Mouse (Mus musculus): ENCODE results near the gene Prr5l. TPM values are rescaled to one million over a fixed set of nuclear protein-coding genes. Genes with fewer than 3 reads are reported as not detected.

Gene Prr5l
- polyA plus RNA-seq, 1 experiment: 0.06 TPM

DNA sequence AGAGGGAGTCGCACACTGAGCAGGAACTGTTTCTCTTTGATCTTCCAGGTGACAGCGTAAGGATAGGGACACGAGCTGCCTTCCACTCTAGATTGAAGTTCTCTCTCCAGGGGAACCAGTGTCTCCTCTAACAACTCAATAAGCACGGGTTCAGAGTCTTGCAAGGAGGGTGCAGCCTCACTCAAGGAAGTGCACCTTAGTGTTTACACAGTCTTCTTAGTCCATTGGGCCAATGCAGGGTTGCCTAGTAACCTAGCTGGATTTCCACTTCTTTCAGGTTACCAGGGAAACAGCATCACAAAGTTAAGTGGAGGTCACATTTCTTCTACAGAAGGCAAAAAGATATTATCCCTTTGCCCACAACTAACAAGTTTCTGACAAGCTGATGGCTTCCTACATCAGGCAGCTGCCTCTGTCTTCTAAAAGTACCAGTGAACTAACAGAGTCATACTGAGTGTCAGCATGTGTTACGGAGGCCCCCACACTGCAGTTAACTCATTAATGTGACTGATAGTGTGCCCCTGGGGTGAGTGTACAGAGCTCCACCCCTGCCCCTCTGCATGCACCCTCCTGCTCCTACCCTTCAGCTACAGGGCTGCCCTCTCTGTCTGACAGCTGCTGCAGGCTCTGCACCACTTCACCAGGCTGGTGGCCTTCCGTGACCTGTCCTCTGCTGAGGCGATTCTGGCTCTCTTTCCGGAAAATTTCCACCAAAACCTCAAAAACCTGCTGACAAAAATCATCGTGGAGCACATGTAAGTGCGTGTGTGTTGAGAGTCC, 13.8 kb upstream of the Prr5l start:
- Histone ChIP-seq H3K36me3 (ENCODE audit: control insufficient read depth, insufficient read depth) (peaks cover 19% of the 10 kb centered on the region), H3K27me3 (ENCODE audit: control insufficient read depth, insufficient read depth, insufficient read length) (no peaks in the 10 kb centered on the region), H3K4me2 (ENCODE audit: low read depth) (no peak overlapping the region), H3K4me3 (no peak overlapping the region), H3ac (ENCODE audit: control insufficient read depth, insufficient read length) (no peak overlapping the region), H3K79me2 (ENCODE audit: control insufficient read depth, insufficient read depth) (no peaks in the 10 kb centered on the region)
- TF ChIP-seq POLR2A (IDR thresholded peaks at IDR 0.05; ENCODE audit: insufficient read length, low read depth) (no peak), TCF12 (IDR thresholded peaks at IDR 0.05; ENCODE audit: insufficient read depth, poor library complexity, severe bottlenecking) (no peak), POLR2AphosphoS2 (IDR thresholded peaks at IDR 0.05; ENCODE audit: insufficient read length, low read depth) (no peak)

DNA sequence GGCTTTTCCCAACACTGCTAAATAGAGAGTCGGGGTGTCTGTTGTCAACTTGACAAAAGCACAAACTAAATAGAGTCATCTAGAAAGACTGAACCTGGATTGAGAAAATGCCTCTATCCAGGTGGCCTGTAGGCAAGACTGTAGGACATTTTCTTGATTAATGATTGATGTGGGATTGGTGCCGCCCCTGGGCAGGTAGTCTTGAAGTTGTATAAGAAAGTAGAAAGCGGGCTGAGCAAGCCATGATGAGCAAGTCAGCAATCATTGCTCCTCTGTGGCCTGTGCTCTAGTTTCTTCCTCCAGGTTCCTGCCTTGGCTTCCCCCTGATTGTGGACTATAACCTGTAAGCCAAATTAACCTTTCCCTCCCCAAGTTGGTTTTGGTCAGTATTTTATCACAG, 11.3 kb upstream of the Prr5l start:
- no peak for TF ChIP-seq MYOG (IDR thresholded peaks at IDR 0.05; ENCODE audit: control insufficient read depth in 1 of 3, insufficient read depth in 1 of 3, insufficient read length in 2 of 3, low read depth in 2 of 3)
- no peak for TF ChIP-seq POLR2A (IDR thresholded peaks at IDR 0.05; ENCODE audit: insufficient read length, low read depth)
- TF ChIP-seq REST (IDR thresholded peaks at IDR 0.05; ENCODE audit: insufficient read depth, insufficient read length): no peak
- no peak for TF ChIP-seq MAX (IDR thresholded peaks at IDR 0.05; ENCODE audit: low read depth)
- no peak for TF ChIP-seq POLR2AphosphoS2 (IDR thresholded peaks at IDR 0.05; ENCODE audit: insufficient read length, low read depth)
- no peak for TF ChIP-seq E2F4 (IDR thresholded peaks at IDR 0.05; ENCODE audit: insufficient read depth)
- TF ChIP-seq TCF12 (IDR thresholded peaks at IDR 0.05; ENCODE audit: insufficient read depth, poor library complexity, severe bottlenecking): no peak
- TF ChIP-seq USF1 (IDR thresholded peaks at IDR 0.05; ENCODE audit: low read depth): no peak
- TF ChIP-seq CEBPB (IDR thresholded peaks at IDR 0.05; ENCODE audit: insufficient read depth, poor library complexity, severe bottlenecking): no peak
- TF ChIP-seq TCF3 (IDR thresholded peaks at IDR 0.05; ENCODE audit: insufficient read length, low read depth): no peak
- TF ChIP-seq MYOD1 (IDR thresholded peaks at IDR 0.05; ENCODE audit: control insufficient read depth in 1 of 3, insufficient read length in 2 of 3, low read depth in 2 of 3): no peak
- no peak for TF ChIP-seq SRF (IDR thresholded peaks at IDR 0.05; ENCODE audit: control insufficient read depth, insufficient read length, low read depth)
- Histone ChIP-seq H3K27me3 (ENCODE audit: control insufficient read depth, insufficient read depth, insufficient read length) (no peaks in the 10 kb centered on the region), H3K4me2 (ENCODE audit: low read depth) (no peak overlapping the region)

DNA sequence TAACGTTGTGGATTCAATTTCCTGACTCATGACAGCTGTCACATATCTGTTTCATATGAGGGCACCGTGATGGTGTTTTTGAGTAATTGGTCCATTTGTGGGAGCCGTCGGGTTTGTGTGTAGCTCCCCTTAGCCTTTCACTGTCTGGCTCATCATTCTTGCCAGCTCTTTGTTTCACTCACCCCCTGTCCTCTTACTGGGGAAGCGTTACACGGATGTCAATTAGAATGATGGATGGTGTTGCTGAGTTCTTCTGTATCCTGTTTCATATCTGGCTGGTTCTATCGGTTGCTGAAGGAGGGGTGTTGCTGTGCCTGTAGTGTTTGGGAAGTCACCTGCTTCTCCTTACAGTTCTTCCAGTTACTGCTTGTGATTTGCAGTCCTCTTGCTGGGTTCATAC, 8.3 kb upstream of the Prr5l start:
- H3K27me3 ChIP-seq (ENCODE audit: control insufficient read depth, insufficient read depth, insufficient read length): no peaks in the 10 kb centered on the region
- H3ac ChIP-seq (ENCODE audit: control insufficient read depth, insufficient read length): no peak overlapping the region
- H3K4me2 ChIP-seq (ENCODE audit: low read depth): no peak overlapping the region
- TF ChIP-seq CEBPB (IDR thresholded peaks at IDR 0.05; ENCODE audit: insufficient read depth, poor library complexity, severe bottlenecking): no peak
- H3K4me3 ChIP-seq: no peak overlapping the region
- peaks cover 10% of the 10 kb centered on the region for H3K79me2 ChIP-seq (ENCODE audit: control insufficient read depth, insufficient read depth)
- peaks cover 8% of the 10 kb centered on the region for H3K36me3 ChIP-seq (ENCODE audit: control insufficient read depth, insufficient read depth)

More for the DNA sequence above, 11.3 kb upstream of the Prr5l start:
- Histone ChIP-seq H3K36me3 (ENCODE audit: control insufficient read depth, insufficient read depth) (peaks cover 19% of the 10 kb centered on the region), H3K4me3 (no peak overlapping the region), H3K79me2 (ENCODE audit: control insufficient read depth, insufficient read depth) (no peaks in the 10 kb centered on the region), H3ac (ENCODE audit: control insufficient read depth, insufficient read length) (no peak overlapping the region)

DNA sequence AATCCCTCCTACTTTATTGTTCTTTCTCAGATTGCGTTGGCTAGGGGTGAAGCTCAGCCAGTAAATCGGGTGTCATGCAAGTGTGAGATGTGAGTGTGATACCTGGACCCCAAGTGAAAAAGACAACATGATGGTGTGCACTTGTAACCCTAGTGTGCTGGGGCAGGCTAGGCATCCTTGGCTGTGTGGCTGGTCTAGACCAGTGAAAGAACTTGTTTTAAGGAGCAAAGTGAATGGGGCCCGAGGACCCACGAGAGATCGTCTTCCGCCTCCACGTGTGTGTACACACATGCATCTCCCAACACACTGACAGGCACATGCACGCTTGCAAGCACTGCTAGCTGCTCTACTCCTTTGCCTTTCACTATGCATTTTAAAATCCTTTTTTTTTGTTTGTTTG, 6.1 kb upstream of the Prr5l start:
- Histone ChIP-seq H3K4me2 (ENCODE audit: low read depth) (no peak overlapping the region), H3K36me3 (ENCODE audit: control insufficient read depth, insufficient read depth) (no peaks in the 10 kb centered on the region), H3K79me2 (ENCODE audit: control insufficient read depth, insufficient read depth) (peaks cover 10% of the 10 kb centered on the region), H3ac (ENCODE audit: control insufficient read depth, insufficient read length) (no peak overlapping the region), H3K27me3 (ENCODE audit: control insufficient read depth, insufficient read depth, insufficient read length) (no peaks in the 10 kb centered on the region), H3K4me3 (no peak overlapping the region)
- TF ChIP-seq SRF (IDR thresholded peaks at IDR 0.05; ENCODE audit: control insufficient read depth, insufficient read length, low read depth) (no peak), TCF12 (IDR thresholded peaks at IDR 0.05; ENCODE audit: insufficient read depth, poor library complexity, severe bottlenecking) (no peak), MAX (IDR thresholded peaks at IDR 0.05; ENCODE audit: low read depth) (no peak), TCF3 (IDR thresholded peaks at IDR 0.05; ENCODE audit: insufficient read length, low read depth) (no peak), CEBPB (IDR thresholded peaks at IDR 0.05; ENCODE audit: insufficient read depth, poor library complexity, severe bottlenecking) (no peak), USF1 (IDR thresholded peaks at IDR 0.05; ENCODE audit: low read depth) (no peak), MYOG (IDR thresholded peaks at IDR 0.05; ENCODE audit: control insufficient read depth in 1 of 3, insufficient read depth in 1 of 3, insufficient read length in 2 of 3, low read depth in 2 of 3) (no peak), REST (IDR thresholded peaks at IDR 0.05; ENCODE audit: insufficient read depth, insufficient read length) (no peak), POLR2A (IDR thresholded peaks at IDR 0.05; ENCODE audit: insufficient read length, low read depth) (no peak), MYOD1 (IDR thresholded peaks at IDR 0.05; ENCODE audit: control insufficient read depth in 1 of 3, insufficient read length in 2 of 3, low read depth in 2 of 3) (no peak), POLR2AphosphoS2 (IDR thresholded peaks at IDR 0.05; ENCODE audit: insufficient read length, low read depth) (no peak)

DNA sequence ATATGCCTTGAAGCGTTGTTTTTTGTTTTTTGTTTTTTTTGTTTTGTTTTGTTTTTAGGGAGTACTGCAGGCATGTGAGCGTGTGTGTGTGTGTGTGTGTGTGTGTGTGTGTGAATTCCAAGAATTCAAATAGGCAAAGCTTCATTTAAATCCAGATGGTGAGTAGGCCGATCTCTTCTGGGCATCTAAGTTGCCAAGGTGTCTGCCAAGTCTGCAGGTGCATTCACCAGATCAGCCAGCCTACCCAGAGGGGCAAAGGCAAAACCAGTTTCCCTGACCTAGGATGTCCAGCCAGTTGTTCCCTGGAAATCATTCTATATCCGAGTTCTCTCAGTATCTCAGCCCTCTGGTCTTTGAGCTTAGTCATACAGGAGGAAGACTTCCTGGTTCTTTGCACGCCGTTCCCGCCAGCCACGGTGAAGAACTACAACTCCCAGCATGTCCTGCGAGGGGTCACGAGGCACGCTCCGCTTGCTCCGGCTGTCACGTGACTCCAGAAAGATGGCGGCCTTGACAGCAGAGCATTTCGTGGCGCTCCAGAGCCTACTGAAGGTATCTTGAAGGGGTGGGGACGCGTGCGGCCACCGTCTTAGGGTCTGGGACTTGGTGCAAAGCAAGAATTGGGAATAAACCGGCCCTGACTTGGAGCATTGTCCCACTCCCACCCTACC, 3.1 kb upstream of the Prr5l start, which contains the start of gene Commd9:
Gene Commd9, plus strand, starts transcription at position 480 of the 671 bp plus-strand sequence.
- H3K27me3 ChIP-seq (ENCODE audit: control insufficient read depth, insufficient read depth, insufficient read length): peaks cover 4% of the 10 kb centered on the region
- no peak within 1 kb of the TSS for H3ac ChIP-seq (ENCODE audit: control insufficient read depth, insufficient read length)
- TF ChIP-seq REST (IDR thresholded peaks at IDR 0.05; ENCODE audit: insufficient read depth, insufficient read length) (no peak), SRF (IDR thresholded peaks at IDR 0.05; ENCODE audit: control insufficient read depth, insufficient read length, low read depth) (no peak), MAX (IDR thresholded peaks at IDR 0.05; ENCODE audit: low read depth) (no peak), POLR2A (IDR thresholded peaks at IDR 0.05; ENCODE audit: insufficient read length, low read depth) (peak; percentile 66), MYOG (IDR thresholded peaks at IDR 0.05; ENCODE audit: control insufficient read depth in 1 of 3, insufficient read depth in 1 of 3, insufficient read length in 2 of 3, low read depth in 2 of 3) (peak in 1 of 3 experiments; percentile 43), TCF12 (IDR thresholded peaks at IDR 0.05; ENCODE audit: insufficient read depth, poor library complexity, severe bottlenecking) (no peak), CEBPB (IDR thresholded peaks at IDR 0.05; ENCODE audit: insufficient read depth, poor library complexity, severe bottlenecking) (no peak), POLR2AphosphoS2 (IDR thresholded peaks at IDR 0.05; ENCODE audit: insufficient read length, low read depth) (no peak), TCF3 (IDR thresholded peaks at IDR 0.05; ENCODE audit: insufficient read length, low read depth) (no peak), MYOD1 (IDR thresholded peaks at IDR 0.05; ENCODE audit: control insufficient read depth in 1 of 3, insufficient read length in 2 of 3, low read depth in 2 of 3) (no peak), USF1 (IDR thresholded peaks at IDR 0.05; ENCODE audit: low read depth) (peak; percentile 100), E2F4 (IDR thresholded peaks at IDR 0.05; ENCODE audit: insufficient read depth) (peak; percentile 66)
- H3K36me3 ChIP-seq (ENCODE audit: control insufficient read depth, insufficient read depth): no peaks in the 10 kb centered on the region
- H3K4me3 ChIP-seq: peak within 1 kb of the TSS; percentile 44
- H3K79me2 ChIP-seq (ENCODE audit: control insufficient read depth, insufficient read depth): peaks cover 10% of the 10 kb centered on the region
- peak within 1 kb of the TSS; percentile 74 for H3K4me2 ChIP-seq (ENCODE audit: low read depth)
